Comparison of ENCODE assay signal across 9 mouse cellular contexts in genomic region chr12:117769113-117769512, GRCm38 (mm10). TPM values are rescaled to one million over a fixed set of nuclear protein-coding genes. Genes with fewer than 3 reads are reported as not detected.
A peak's percentile ranks its signal among the peaks of the same experiment; 100 is the strongest.
DNase-seq lines count a peak whose midpoint lies in the region; ATAC-seq lines count a peak whose summit lies in the region.
"Had no signal": no experiment of that assay in that cellular context is flagged by ENCODE, and none has a peak within 500 bp of the region (broad histone marks: within the 10 kb centered on the region; RNA-seq: fewer than 3 reads in every experiment).

No protein-coding gene starts in this region.

- no peaks in the 10 kb centered on the region for H3K27me3 ChIP-seq in forebrain, embryonic 11.5 days (ENCODE audit: control insufficient read depth, insufficient read depth, low read length)
- H3K27me3 ChIP-seq in forebrain, embryonic 12.5 days = peaks cover 25% of the 10 kb centered on the region
- no peaks in the 10 kb centered on the region for H3K27me3 ChIP-seq in midbrain, embryonic 16.5 days (ENCODE audit: control insufficient read depth, insufficient read depth, low read depth, low read length)

- no peaks in the 10 kb centered on the region for H3K9me3 ChIP-seq in forebrain, embryonic 11.5 days (ENCODE audit: control insufficient read depth, low read length)
- no peaks in the 10 kb centered on the region for H3K9me3 ChIP-seq in forebrain, embryonic 12.5 days
- H3K9me3 ChIP-seq in midbrain, embryonic 16.5 days (replicated peaks; ENCODE audit: control insufficient read depth, low read length, poor library complexity, severe bottlenecking) = no peaks in the 10 kb centered on the region

- peak; percentile 89 for DNase-seq in forebrain, embryonic 11.5 days (ENCODE audit: low spot score)
- DNase-seq in ZHBTc4 (ENCODE audit: low read depth, low spot score) = peak; percentile 82
- DNase-seq in heart, postnatal 14 days = peak; percentile 78 to 85
- peak; percentile 51 for DNase-seq in left cerebral cortex, adult 11 months (ENCODE audit: low spot score)
- peak; percentile 43 to 80 for DNase-seq in spleen, postnatal 4 days (ENCODE audit: low spot score in 2 of 2)

- H3K4me3 ChIP-seq in forebrain, embryonic 11.5 days (ENCODE audit: low read depth, low read length) = no peak overlapping the region
- H3K4me3 ChIP-seq in forebrain, embryonic 12.5 days (replicated peaks) = no peak overlapping the region
- H3K4me3 ChIP-seq in midbrain, embryonic 16.5 days (ENCODE audit: low read depth, low read length) = no peak overlapping the region

- no peak overlapping the region for H3K27ac ChIP-seq in forebrain, embryonic 11.5 days (ENCODE audit: low read depth, low read length)
- no peak overlapping the region for H3K27ac ChIP-seq in forebrain, embryonic 12.5 days
- H3K27ac ChIP-seq in midbrain, embryonic 16.5 days (ENCODE audit: low read length) = no peak overlapping the region
- H3K27ac ChIP-seq: macrophage had no signal

- H3K4me2 ChIP-seq in forebrain, embryonic 11.5 days (ENCODE audit: low read depth, low read length, severe bottlenecking) = no peak overlapping the region
- no peak overlapping the region for H3K4me2 ChIP-seq in forebrain, embryonic 12.5 days
- H3K4me2 ChIP-seq in midbrain, embryonic 16.5 days (ENCODE audit: low read length) = no peak overlapping the region

- H3K4me1 ChIP-seq in forebrain, embryonic 11.5 days (replicated peaks; ENCODE audit: control insufficient read depth, insufficient read depth, low read length) = no peaks in the 10 kb centered on the region
- H3K4me1 ChIP-seq in forebrain, embryonic 12.5 days = no peaks in the 10 kb centered on the region
- no peaks in the 10 kb centered on the region for H3K4me1 ChIP-seq in midbrain, embryonic 16.5 days (ENCODE audit: control insufficient read depth, insufficient read depth, low read length)

- ATAC-seq in forebrain, embryonic 11.5 days (replicated peaks; ENCODE audit: low FRiP score) = no peak
- ATAC-seq in forebrain, embryonic 12.5 days (ENCODE audit: low FRiP score) = no peak; the same call in 1 of the 2 replicates
- ATAC-seq in common myeloid progenitor, adult 5-6 weeks (replicated peaks; ENCODE audit: low read depth, poor library complexity, severe bottlenecking) = peak; percentile 64
- peak; percentile 61 for ATAC-seq in midbrain, embryonic 16.5 days

- intact Hi-C loops in heart, postnatal 14 days (cut with DNase I) = loop anchor here (1.0 to 5.0 kb wide), 3 partner anchors 232 to 382 kb away; no protein-coding TSS in a partner anchor

- no peaks in the 10 kb centered on the region for H3K36me3 ChIP-seq in forebrain, embryonic 11.5 days (ENCODE audit: control insufficient read depth, insufficient read depth, low read length)
- no peaks in the 10 kb centered on the region for H3K36me3 ChIP-seq in forebrain, embryonic 12.5 days (replicated peaks)
- no peaks in the 10 kb centered on the region for H3K36me3 ChIP-seq in midbrain, embryonic 16.5 days (ENCODE audit: control insufficient read depth, insufficient read depth, low read length)

- no peak overlapping the region for H3K9ac ChIP-seq in forebrain, embryonic 11.5 days (ENCODE audit: low read length)
- no peak overlapping the region for H3K9ac ChIP-seq in forebrain, embryonic 12.5 days
- H3K9ac ChIP-seq in midbrain, embryonic 16.5 days (ENCODE audit: low read depth, low read length) = no peak overlapping the region

- 11% methylated on average over 5 of the region's 5 CpGs for WGBS in forebrain, embryonic 11.5 days
- WGBS in forebrain, embryonic 12.5 days = 8% methylated on average over 5 of the region's 5 CpGs
- 3% methylated on average over 5 of the region's 5 CpGs for WGBS in midbrain, embryonic 16.5 days

RNA-seq across cellular contexts. Expression of gene Cdca7l, which starts 35.0 kb away (rescaled TPM):
- 48.1 and 53.5 TPM in 2 replicates for polyA plus RNA-seq in forebrain, embryonic 11.5 days (2014; fragmentation: Nextera tagmentation; extraction: Ambion mirVana)
- 37.6 and 41.6 TPM in 2 replicates for polyA plus RNA-seq in forebrain, embryonic 12.5 days (2016; fragmentation: Nextera tagmentation; extraction: Ambion mirVana)
- total RNA-seq in common myeloid progenitor, adult 5-6 weeks (2017) = 181 and 196 TPM in 2 replicates
- 1 to 10 TPM in 1 of 2 experiments, under 1 TPM in 1; 0.76 to 1.0 TPM for total RNA-seq in heart, postnatal 14 days (2021)
- 3.6 and 4.8 TPM in 2 replicates for polyA plus RNA-seq in midbrain, embryonic 16.5 days (2015; fragmentation: Nextera tagmentation; extraction: Ambion mirVana)

Comparison
In these comparisons a context has a peak if more than half of its experiments do, and no peak if none do; other contexts are left out.
1. ATAC-seq: peak in common myeloid progenitor, adult 5-6 weeks (single experiment) and midbrain, embryonic 16.5 days (single experiment); none in forebrain, embryonic 11.5 days (single experiment) and forebrain, embryonic 12.5 days (single experiment).
2. Peak in every context shown above with its lines, with median percentiles within 50 percentile points of each other: DNase-seq.